In genomic region chrX:48385927-48386326, GRCm38 (mm10) we compare ENCODE assay signal across 14 mouse cellular contexts. TPM values are rescaled to one million over a fixed set of nuclear protein-coding genes. Genes with fewer than 3 reads are reported as not detected.
DNase-seq lines count a peak whose midpoint lies in the region; ATAC-seq and TF ChIP-seq lines count a peak whose summit lies in the region.
"Had no signal": no experiment of that assay in that cellular context is flagged by ENCODE, and none has a peak within 500 bp of the region (broad histone marks: within the 10 kb centered on the region; RNA-seq: fewer than 3 reads in every experiment).

No protein-coding gene starts in this region.

- H3K9me3 ChIP-seq in neural tube, embryonic 13.5 days, result no peaks in the 10 kb centered on the region
- H3K9me3 ChIP-seq in forebrain, embryonic 13.5 days (replicated peaks), result no peaks in the 10 kb centered on the region
- no peaks in the 10 kb centered on the region for H3K9me3 ChIP-seq in hindbrain, embryonic 16.5 days (ENCODE audit: control insufficient read depth, low read length)
- H3K9me3 ChIP-seq in neural tube, embryonic 14.5 days (ENCODE audit: control insufficient read depth, low read length), result no peaks in the 10 kb centered on the region

- peak; percentile 81 for ATAC-seq in neural tube, embryonic 13.5 days (ENCODE audit: low read depth)
- peak; percentile 75; the same call in 1 of the 2 replicates for ATAC-seq in forebrain, embryonic 13.5 days
- peak; percentile 60; the same call in 1 of the 2 replicates for ATAC-seq in hindbrain, embryonic 16.5 days
- peak; percentile 69; the same call in 1 of the 2 replicates for ATAC-seq in neural tube, embryonic 14.5 days (ENCODE audit: low read depth)
- ATAC-seq: inflammation-experienced regulatory T-cells, adult 6 months; lung, postnatal 0 days had no signal

- no peak overlapping the region for H3K9ac ChIP-seq in neural tube, embryonic 13.5 days
- H3K9ac ChIP-seq in forebrain, embryonic 13.5 days, result no peak overlapping the region
- H3K9ac ChIP-seq in hindbrain, embryonic 16.5 days (ENCODE audit: low read depth, low read length), result no peak overlapping the region
- H3K9ac ChIP-seq in neural tube, embryonic 14.5 days (replicated peaks; ENCODE audit: low read depth, low read length), result no peak overlapping the region

- no peak overlapping the region for H3K4me3 ChIP-seq in neural tube, embryonic 13.5 days
- H3K4me3 ChIP-seq in forebrain, embryonic 13.5 days, result no peak overlapping the region
- no peak overlapping the region for H3K4me3 ChIP-seq in hindbrain, embryonic 16.5 days (ENCODE audit: low read length)
- no peak overlapping the region for H3K4me3 ChIP-seq in neural tube, embryonic 14.5 days (ENCODE audit: low read depth, low read length)
- H3K4me3 ChIP-seq in kidney, adult 2 months (ENCODE audit: insufficient read depth, low read depth, low read length), result no peak overlapping the region

- H3K4me2 ChIP-seq in neural tube, embryonic 13.5 days, result no peak overlapping the region
- H3K4me2 ChIP-seq in forebrain, embryonic 13.5 days, result no peak overlapping the region
- no peak overlapping the region for H3K4me2 ChIP-seq in hindbrain, embryonic 16.5 days (ENCODE audit: low read length)
- H3K4me2 ChIP-seq in neural tube, embryonic 14.5 days (ENCODE audit: low read depth, low read length), result no peak overlapping the region

- TF ChIP-seq CTCF in kidney, adult 2 months (conservative IDR thresholded peaks at IDR 0.05; ENCODE audit: insufficient read depth, insufficient read length, low read depth, low read length), result no peak

- no peak for TF ChIP-seq POLR2A in kidney, adult 2 months (IDR thresholded peaks at IDR 0.05; ENCODE audit: low read depth, low read length)

- H3K27ac ChIP-seq in neural tube, embryonic 13.5 days (replicated peaks), result 0 out of 2 replicates have a peak overlapping the region, but pooled peaks have one; percentile 33
- H3K27ac ChIP-seq in forebrain, embryonic 13.5 days, result peak overlapping the region; percentile 66
- no peak overlapping the region; the same call in 1 of the 2 replicates for H3K27ac ChIP-seq in hindbrain, embryonic 16.5 days (ENCODE audit: low read depth, low read length)
- H3K27ac ChIP-seq in neural tube, embryonic 14.5 days (ENCODE audit: low read depth, low read length), result no peak overlapping the region
- no peak overlapping the region for H3K27ac ChIP-seq in kidney, adult 2 months (ENCODE audit: insufficient read depth, low read depth, low read length)
- H3K27ac ChIP-seq: kidney, postnatal 0 days had no signal

- WGBS in neural tube, embryonic 13.5 days, result 36% methylated on average over 4 of the region's 4 CpGs
- 16% methylated on average over 4 of the region's 4 CpGs for WGBS in forebrain, embryonic 13.5 days
- 27% methylated on average over 3 of the region's 4 CpGs for WGBS in hindbrain, embryonic 16.5 days
- 21% methylated on average over 3 of the region's 4 CpGs for WGBS in neural tube, embryonic 14.5 days
- 55% methylated on average over 4 of the region's 4 CpGs for WGBS in kidney, adult 2 months

- no peaks in the 10 kb centered on the region for H3K27me3 ChIP-seq in neural tube, embryonic 13.5 days
- no peaks in the 10 kb centered on the region for H3K27me3 ChIP-seq in forebrain, embryonic 13.5 days
- no peaks in the 10 kb centered on the region for H3K27me3 ChIP-seq in hindbrain, embryonic 16.5 days (replicated peaks; ENCODE audit: control insufficient read depth, insufficient read depth, low read length)
- H3K27me3 ChIP-seq in neural tube, embryonic 14.5 days (ENCODE audit: control insufficient read depth, insufficient read depth, low read length), result no peaks in the 10 kb centered on the region
- H3K27me3 ChIP-seq in kidney, adult 2 months (replicated peaks; ENCODE audit: control insufficient read depth, insufficient read depth, low read length), result no peaks in the 10 kb centered on the region

- DNase-seq in neural tube, embryonic 10.5 days (ENCODE audit: extremely low spot score, low spot score), result no peak
- no peak for DNase-seq in kidney, adult 2 months
- DNase-seq in frontal cortex, postnatal 14 days (ENCODE audit: low spot score in 2 of 2), result no peak
- DNase-seq: cerebellum, adult 8-10 months; heart, adult 11 months; layer of hippocampus, adult 9-11 months; right cerebral cortex, postnatal 25 days had no signal

- no peaks in the 10 kb centered on the region for H3K4me1 ChIP-seq in neural tube, embryonic 13.5 days (replicated peaks)
- peaks cover 5% of the 10 kb centered on the region for H3K4me1 ChIP-seq in forebrain, embryonic 13.5 days
- no peaks in the 10 kb centered on the region for H3K4me1 ChIP-seq in hindbrain, embryonic 16.5 days (ENCODE audit: control insufficient read depth, insufficient read depth, low read depth, low read length)
- H3K4me1 ChIP-seq in neural tube, embryonic 14.5 days (ENCODE audit: control insufficient read depth, insufficient read depth, low read length), result no peaks in the 10 kb centered on the region
- H3K4me1 ChIP-seq in kidney, adult 2 months (ENCODE audit: control insufficient read depth, insufficient read depth, low read length), result no peaks in the 10 kb centered on the region

- H3K36me3 ChIP-seq in neural tube, embryonic 13.5 days, result peaks cover 37% of the 10 kb centered on the region
- peaks cover 70% of the 10 kb centered on the region for H3K36me3 ChIP-seq in forebrain, embryonic 13.5 days (ENCODE audit: poor library complexity, severe bottlenecking)
- H3K36me3 ChIP-seq in hindbrain, embryonic 16.5 days (ENCODE audit: control insufficient read depth, insufficient read depth, low read length), result peaks cover 7% of the 10 kb centered on the region
- H3K36me3 ChIP-seq in neural tube, embryonic 14.5 days (ENCODE audit: control insufficient read depth, insufficient read depth, low read length), result no peaks in the 10 kb centered on the region
- H3K36me3 ChIP-seq in kidney, adult 2 months (ENCODE audit: control insufficient read depth, insufficient read depth, low read length), result no peaks in the 10 kb centered on the region; the same call in 1 of the 2 replicates

RNA-seq across cellular contexts. Expression of gene Bcorl1, which starts 44.8 kb away (rescaled TPM):
- polyA plus RNA-seq in neural tube, embryonic 13.5 days (2015; fragmentation: Nextera tagmentation; extraction: Ambion mirVana), result 5.8 and 7.8 TPM in 2 replicates
- polyA plus RNA-seq in forebrain, embryonic 13.5 days (2015; fragmentation: Nextera tagmentation; extraction: Ambion mirVana), result 6.5 and 6.6 TPM in 2 replicates
- polyA plus RNA-seq in hindbrain, embryonic 16.5 days (2015; fragmentation: Nextera tagmentation; extraction: Ambion mirVana), result 6.8 and 7.3 TPM in 2 replicates
- 6.4 and 6.9 TPM in 2 replicates for polyA plus RNA-seq in neural tube, embryonic 14.5 days (2014; fragmentation: Nextera tagmentation; extraction: Ambion mirVana)
- polyA plus RNA-seq in kidney, adult 2 months (2012; rRNA removed), result 3.5 and 3.8 TPM in 2 replicates

Comparison
In these comparisons a context has a peak if more than half of its experiments do, and no peak if none do; other contexts are left out.
1. H3K27ac ChIP-seq: peak in neural tube, embryonic 13.5 days (single experiment) and forebrain, embryonic 13.5 days (single experiment); none in hindbrain, embryonic 16.5 days (single experiment), neural tube, embryonic 14.5 days (single experiment) and kidney, adult 2 months (single experiment).
2. Peak in every context shown above with its lines, with median percentiles within 50 percentile points of each other: ATAC-seq.